Mouse (Mus musculus) gastrocnemius, postnatal 36 days (tissue): ENCODE data around the gene Mfsd2b. TPM values are rescaled to one million over a fixed set of nuclear protein-coding genes. Genes with fewer than 3 reads are reported as not detected.

Experiments used
- DNase-seq, 2 experiments: peaks; one replicate each; pipeline ENCODE4 v3.0.0; 2022
- intact Hi-C: fragments of 180-260 bp; cut with DNase I; formaldehyde crosslinking; loops from one replicate; pipeline ENCODE4 v1.15.1; 2025
- total RNA-seq, 2 experiments: library from RNA; stranded (reverse); gene quantifications; 2 replicates each; pipeline ENCODE4 v1.2.3; 2021

The Mfsd2b gene
- total RNA-seq, 2 experiments from 2014 or later, result 0.57 to 0.61 TPM

GRCm38 (mm10) chr12:4836959-4837358, 37.2 kb downstream of the Mfsd2b start:
- intact Hi-C loops, result no loop called here
- DNase-seq, result no peak

GRCm38 (mm10) chr12:4827256-4827655, 46.9 kb downstream of the Mfsd2b start:
- DNase-seq, result no peak
- intact Hi-C loops, result no loop called here

- intact Hi-C loops, result loop anchor here (2.0 kb wide), 1 partner anchor 23 kb away; the partner anchor contains the start of gene Fkbp1b
- peak; percentile 98 to 99 for DNase-seq
Measured at GRCm38 (mm10) chr12:4817361-4818101, 56.6 kb downstream of the Mfsd2b start, which contains the start of gene Sf3b6. TSS of gene Sf3b6 (plus strand) at chr12:4817544.

- intact Hi-C loops, result loop anchor here (2.0 kb wide), 1 partner anchor 24 kb away; the partner anchor contains the start of gene Fkbp1b
- DNase-seq, result no peak
Measured at GRCm38 (mm10) chr12:4816680-4817360, 57.3 kb downstream of the Mfsd2b start.

- peak in 1 of 2 experiments; percentile 11 for DNase-seq
- intact Hi-C loops, result no loop called here
Measured at GRCm38 (mm10) chr12:4813636-4814035, 60.5 kb downstream of the Mfsd2b start.

Other genes starting within 250 kb of the Mfsd2b start
- not detected for gene Fam228a, start 135.9 kb downstream of the Mfsd2b start, total RNA-seq
- gene Pfn4, start 105.3 kb downstream of the Mfsd2b start, total RNA-seq, result 1 to 10 TPM; 1.4 to 1.5 TPM
- gene Fam228b, start 105.1 kb downstream of the Mfsd2b start, total RNA-seq, result 1 to 10 TPM; 3.8 to 5.5 TPM
- 10 to 100 TPM; 24.8 to 31.4 TPM for gene Sf3b6, start 56.8 kb downstream of the Mfsd2b start, total RNA-seq
- 1 to 10 TPM; 1.0 to 1.2 TPM for gene Fkbp1b, start 32.8 kb downstream of the Mfsd2b start, total RNA-seq
- 1 to 10 TPM; 3.9 to 4.4 TPM for gene Wdcp, start 31.1 kb downstream of the Mfsd2b start, total RNA-seq
- 100 to 1,000 TPM in 1 of 2 experiments, 10 to 100 TPM in 1; 91.8 to 112 TPM for gene Ubxn2a, start 33.3 kb upstream of the Mfsd2b start, total RNA-seq
- 10 to 100 TPM; 13.4 to 16.0 TPM for gene Atad2b, start 43.0 kb upstream of the Mfsd2b start, total RNA-seq